Mouse (Mus musculus): Measurements from ENCODE around the gene Sf3b3.

DNA sequence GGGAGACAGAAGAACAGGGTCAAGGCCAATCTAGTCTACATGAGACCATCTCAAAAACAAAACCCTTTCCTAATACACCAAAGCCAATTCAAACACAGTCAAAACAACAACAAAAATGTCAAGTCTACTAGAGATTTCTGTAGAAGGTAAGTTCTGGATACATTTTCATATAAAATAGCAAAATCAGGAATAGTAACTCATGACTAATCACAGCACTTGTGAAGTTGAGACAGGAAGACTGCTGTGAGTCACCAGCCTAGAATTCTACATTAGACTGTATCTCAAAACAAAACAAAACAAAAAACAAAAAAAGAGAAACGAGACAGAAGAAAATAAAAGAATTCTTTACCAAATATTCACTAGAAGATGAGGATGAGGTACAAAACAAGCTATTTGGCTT is 21.7 kb downstream of the Sf3b3 start:
- TF ChIP-seq CTCF (IDR thresholded peaks at IDR 0.05; ENCODE audit: low read depth, low read length) = no peak
- TF ChIP-seq POLR2A (IDR thresholded peaks at IDR 0.05; ENCODE audit: extremely low read depth, insufficient read depth, low read length) = no peak

All from liver, adult 2 months (tissue).